Mouse (Mus musculus) forebrain, embryonic 10.5 days (tissue): ENCODE data around the gene Dgkh. TPM values are rescaled to one million over a fixed set of nuclear protein-coding genes. Genes with fewer than 3 reads are reported as not detected.

Experiments used
- DNase-seq: peaks from one replicate; pipeline ENCODE4 v3.0.0-alpha.2; 2017; ENCODE audit warnings: low spot score; ENCODE audit errors: extremely low spot score
- H3K27ac ChIP-seq: fragments of 300-500 bp; sonication (generic); 2 replicates; pipeline ENCODE4 v1.5.1; 2016; ENCODE audit warnings: mild to moderate bottlenecking
- H3K27me3 ChIP-seq: fragments of 300-500 bp; sonication (generic); 2 replicates; pipeline ENCODE4 v1.6.1; 2016; ENCODE audit warnings: mild to moderate bottlenecking; ENCODE audit not compliant: poor library complexity, severe bottlenecking
- H3K36me3 ChIP-seq: fragments of 300-500 bp; sonication (generic); replicated peaks from 2 replicates; pipeline ENCODE4 v1.6.1; 2016; ENCODE audit warnings: mild to moderate bottlenecking, moderate library complexity
- H3K4me1 ChIP-seq: fragments of 300-500 bp; sonication (generic); 2 replicates; pipeline ENCODE4 v1.6.1; 2016
- H3K4me3 ChIP-seq: fragments of 300-500 bp; sonication (generic); 2 replicates; pipeline ENCODE4 v1.5.1; 2016; ENCODE audit warnings: mild to moderate bottlenecking, moderate library complexity
- H3K9me3 ChIP-seq: fragments of 300-500 bp; sonication (generic); 2 replicates; pipeline ENCODE4 v1.6.1; 2016; ENCODE audit warnings: mild to moderate bottlenecking, moderate library complexity
- WGBS: fragments of 180-500 bp; shearing (Covaris S2); methylation state at CpG from one replicate; pipeline ENCODE4 v1.1.7; 2016; 5-methylcytosine and 5-hydroxymethylcytosine counted together
- polyA plus RNA-seq: library from polyadenylated mRNA; unstranded; fragments of >200 nt; fragmentation: Nextera tagmentation; extraction: Ambion mirVana; gene quantifications from 2 replicates; pipeline ENCODE4 v1.2.1, GENCODE M21; 2016

The Dgkh gene
- polyA plus RNA-seq, 1 experiment from 2014 or later, result 0.98 TPM

DNA sequence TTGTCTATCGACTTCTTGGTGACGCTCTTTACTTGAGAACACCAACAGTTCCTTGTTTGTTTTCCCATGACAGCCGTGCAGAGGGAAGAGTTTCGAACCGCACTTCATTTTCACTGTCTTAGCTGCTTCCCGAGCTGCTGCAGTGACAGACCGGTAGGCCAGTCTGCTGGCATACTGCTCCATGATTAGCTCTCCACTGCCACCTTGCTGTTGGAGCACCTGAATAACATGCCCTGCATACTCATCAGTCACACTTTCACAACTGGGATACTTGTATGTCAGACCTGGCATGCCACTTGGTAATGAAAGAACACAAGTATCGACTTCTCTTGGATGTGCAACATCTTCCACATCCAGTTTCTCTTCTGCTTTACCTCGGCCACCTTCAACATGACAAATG is 221.9 kb downstream of the Dgkh start:
- H3K36me3 ChIP-seq, result peaks cover 90% of the 10 kb centered on the region
- no peak for DNase-seq
- H3K27me3 ChIP-seq, result no peaks in the 10 kb centered on the region
- H3K27ac ChIP-seq, result no peak overlapping the region
- no peaks in the 10 kb centered on the region for H3K9me3 ChIP-seq
- H3K4me3 ChIP-seq, result no peak overlapping the region
- no peaks in the 10 kb centered on the region for H3K4me1 ChIP-seq
- 89% methylated on average over 9 of the region's 9 CpGs for whole genome bisulfite sequencing

DNA sequence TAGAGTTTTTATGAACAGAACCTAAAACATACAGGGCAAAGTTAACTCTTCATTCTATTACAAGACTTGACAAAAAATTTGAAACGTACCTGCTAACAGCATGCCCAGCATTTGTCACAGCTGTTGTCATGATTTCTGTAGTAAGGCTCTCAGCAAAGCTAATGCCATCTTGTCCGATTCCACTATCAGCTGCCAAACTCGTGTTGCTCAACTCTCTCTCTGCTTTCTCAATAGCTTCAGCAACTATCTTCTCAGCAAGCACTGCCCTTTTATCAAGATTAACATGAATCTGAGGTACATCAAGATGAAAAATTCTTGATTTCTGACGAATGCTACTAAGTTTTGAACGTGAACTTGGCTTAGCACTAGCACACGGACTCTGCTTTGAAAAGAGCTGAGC is 222.8 kb downstream of the Dgkh start:
- 94% methylated on average over 6 of the region's 6 CpGs for WGBS
- no peak for DNase-seq
- Histone ChIP-seq H3K9me3 (no peaks in the 10 kb centered on the region), H3K27ac (no peak overlapping the region), H3K27me3 (no peaks in the 10 kb centered on the region), H3K36me3 (peaks cover 96% of the 10 kb centered on the region), H3K4me3 (no peak overlapping the region), H3K4me1 (no peaks in the 10 kb centered on the region)

Other genes with a start within 250 kb of the Dgkh start
- gene Akap11, start 196.0 kb downstream of the Dgkh start, polyA plus RNA-seq, result 18.2 and 18.7 TPM in 2 replicates
- 7.8 and 7.9 TPM in 2 replicates for gene Vwa8, start 116.3 kb upstream of the Dgkh start, polyA plus RNA-seq